Mouse (Mus musculus) activated CD4-positive, CD25-positive, alpha-beta regulatory T cell, adult 4 months (primary cell): ENCODE data around the gene D11Wsu47e. TPM values are rescaled to one million over a fixed set of nuclear protein-coding genes. Genes with fewer than 3 reads are reported as not detected.
"Not testable (repeated sequence)": the region's sequence is repeated elsewhere in the genome, so short reads cannot be mapped to it uniquely, and the experiment has no call there.

ENCODE experiments used
- ATAC-seq: one replicate; pipeline ENCODE4 v1.8.0; 2017
- polyA plus RNA-seq, 2 experiments: library from polyadenylated mRNA; unstranded; fragments of 100-300 nt; shearing (Covaris generic); gene quantifications; one replicate each; pipeline ENCODE4 v1.2.1; 2017

Gene D11Wsu47e
- 1 to 10 TPM; 6.8 to 8.6 TPM for polyA plus RNA-seq

DNA sequence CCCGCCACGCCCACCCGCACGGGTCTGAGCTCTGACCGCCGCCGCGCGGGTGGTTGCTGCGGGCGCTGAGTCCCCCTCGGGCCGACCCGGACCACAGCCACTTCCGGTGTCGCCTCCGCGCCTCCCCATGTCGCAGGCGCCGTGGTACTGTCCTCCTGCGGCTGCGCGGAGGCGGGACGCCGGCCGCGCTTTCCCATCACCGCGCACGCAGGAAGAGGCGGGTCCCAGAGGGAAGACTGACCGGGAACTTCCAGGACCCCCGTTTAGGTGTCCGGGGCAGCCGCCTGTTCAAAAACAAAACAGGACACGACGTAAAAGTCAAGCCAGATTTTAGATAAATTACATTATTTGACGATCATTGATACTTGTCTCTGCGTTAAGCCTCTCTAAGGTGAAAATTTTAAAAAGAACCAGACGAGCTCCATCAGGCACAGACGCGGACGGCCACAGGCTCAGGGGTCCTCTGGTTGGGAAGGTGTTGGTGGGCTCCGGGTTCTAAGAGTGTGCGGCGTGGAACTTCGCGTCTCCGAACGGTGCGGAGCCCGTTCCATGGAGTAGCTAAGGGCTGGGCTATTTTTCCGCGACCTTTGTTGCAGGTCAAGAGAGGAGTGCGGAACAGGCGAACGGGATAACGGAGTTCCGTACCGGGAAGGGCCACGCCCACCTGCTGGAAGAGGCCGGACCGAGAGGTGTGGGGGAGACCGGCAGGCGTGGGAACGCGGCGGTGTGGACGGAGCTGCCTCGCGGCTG, at the start of gene D11Wsu47e, which contains the start of gene Fam104a:
Gene D11Wsu47e, plus strand, starts transcription at position 456 of the 750 bp plus-strand sequence.
Gene Fam104a, minus strand, starts transcription at position 199 of the 750 bp plus-strand sequence.
- peak; percentile 87 for ATAC-seq

GRCm38 (mm10) chr11:113634699-113635121, 49.5 kb upstream of the D11Wsu47e start:
- no peak for ATAC-seq

DNA sequence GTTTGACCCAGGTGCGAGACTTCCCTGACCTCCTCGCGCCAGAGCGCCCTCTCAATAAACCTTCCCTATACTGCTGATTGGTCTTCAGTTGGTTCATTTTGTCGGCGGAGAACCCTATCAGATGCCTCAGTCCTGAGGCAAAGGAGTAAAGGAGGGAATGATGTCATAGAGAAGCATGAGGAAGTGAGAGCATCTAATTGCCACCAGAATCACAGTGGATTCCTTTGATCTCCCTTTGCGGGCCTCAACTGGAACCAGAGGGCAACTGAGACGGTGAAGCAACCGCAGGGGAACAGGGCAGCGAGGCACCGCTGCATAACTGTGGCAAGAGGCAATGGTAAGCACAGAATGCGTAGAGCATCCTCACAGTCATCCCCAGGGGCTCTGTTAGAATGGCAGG, 45.5 kb upstream of the D11Wsu47e start:
- ATAC-seq = no peak

DNA sequence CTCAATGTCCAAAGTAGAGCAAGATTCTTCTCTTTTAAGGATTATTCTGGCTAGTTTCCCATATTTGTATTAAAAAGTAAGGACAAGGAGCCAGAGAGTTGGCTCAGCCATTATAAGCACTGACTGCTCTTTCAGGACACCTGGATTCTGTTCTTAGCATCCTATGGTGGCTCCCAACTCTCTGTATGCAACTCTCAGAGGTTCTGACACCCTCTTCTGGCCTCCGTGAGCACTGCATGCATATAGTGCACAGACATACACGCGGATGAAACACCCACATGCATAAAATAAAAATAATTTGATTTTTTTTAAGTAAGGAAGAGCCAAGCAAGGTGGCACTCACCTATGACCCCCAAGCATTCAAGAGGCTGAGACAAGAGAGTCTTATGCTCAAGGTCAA, 39.0 kb upstream of the D11Wsu47e start:
- no peak for ATAC-seq

DNA sequence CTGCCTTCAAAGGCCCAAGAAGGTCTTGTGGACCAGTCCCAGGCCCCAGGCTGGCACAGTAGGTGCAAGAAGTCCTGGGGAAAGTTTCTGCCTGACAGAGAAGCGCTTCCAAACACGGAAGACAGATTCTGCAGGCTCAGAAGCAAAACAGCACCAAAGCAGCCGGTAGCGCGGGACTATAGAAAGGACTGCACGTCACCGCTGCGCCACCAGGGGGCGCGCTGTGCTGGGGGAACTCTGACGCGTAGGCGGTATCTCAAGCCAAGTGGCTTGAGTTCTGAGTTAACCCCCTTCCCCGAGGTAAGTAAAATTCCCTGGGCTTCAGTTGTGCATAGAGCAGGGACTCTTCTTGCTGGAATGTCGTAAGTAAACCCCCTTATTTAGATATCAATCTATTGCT, 36.1 kb upstream of the D11Wsu47e start:
- peak; percentile 69 for ATAC-seq

GRCm38 (mm10) chr11:113648690-113649352, 35.4 kb upstream of the D11Wsu47e start, which contains the start of gene Cog1:
Cog1 (plus strand) TSS chr11:113649169.
- ATAC-seq = peak; percentile 24

- peak; percentile 70 for ATAC-seq
Measured at GRCm38 (mm10) chr11:113649353-113650210, 34.6 kb upstream of the D11Wsu47e start, which contains the start of gene Slc39a11. Slc39a11 (minus strand) TSS chr11:113650079.

DNA sequence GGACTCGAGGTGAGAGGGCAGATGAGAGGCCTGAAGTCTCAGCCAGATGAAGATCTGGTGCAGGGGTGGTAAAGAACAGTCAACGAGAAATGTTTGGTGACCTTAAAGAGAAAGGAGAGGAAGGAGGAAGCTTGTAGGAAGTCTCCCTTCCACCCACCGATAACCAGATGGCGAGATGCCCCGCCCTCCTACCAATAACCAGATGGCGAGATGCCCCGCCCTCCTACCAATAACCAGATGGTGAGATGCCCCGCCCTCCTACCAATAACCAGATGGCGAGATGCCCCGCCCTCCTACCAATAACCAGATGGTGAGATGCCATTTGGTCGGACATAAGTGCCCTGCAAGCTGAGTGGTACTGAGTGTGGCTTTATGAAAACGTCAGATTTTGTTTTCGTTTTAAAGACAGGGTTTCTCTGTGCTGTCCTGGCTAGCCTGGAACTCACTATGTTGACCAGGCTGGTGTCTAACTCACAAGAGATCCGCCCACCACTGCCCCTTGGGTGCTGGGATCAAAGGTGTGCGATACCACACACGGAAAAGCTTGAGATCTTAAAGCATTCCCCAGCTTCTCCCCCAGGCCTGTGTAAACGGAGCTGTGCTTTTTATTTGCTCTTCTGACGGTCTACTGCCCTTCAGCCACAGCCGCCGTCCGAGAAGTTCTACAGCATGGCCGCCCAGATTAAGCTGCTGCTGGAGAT, 32.9 kb upstream of the D11Wsu47e start:
- ATAC-seq = no peak

DNA sequence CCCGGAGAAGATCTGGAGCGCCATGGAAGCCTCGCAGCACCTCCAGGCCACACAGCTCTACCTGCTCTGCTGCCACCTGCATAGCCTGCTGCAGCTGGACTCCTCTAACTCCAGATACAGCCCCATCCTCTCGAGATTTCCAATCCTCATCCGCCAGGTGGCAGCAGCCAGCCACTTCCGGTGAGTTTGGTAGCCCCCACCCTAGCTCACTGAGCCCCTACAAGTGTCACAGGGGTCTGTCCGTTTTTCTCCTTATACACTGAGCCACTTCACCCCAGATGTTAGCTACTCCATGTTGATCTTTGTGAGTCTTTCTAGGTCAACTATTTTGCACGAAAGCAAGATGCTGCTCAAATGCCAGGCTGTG, 32.3 kb upstream of the D11Wsu47e start:
- no peak for ATAC-seq

- no peak for ATAC-seq
Measured at GRCm38 (mm10) chr11:113652516-113652915, 31.7 kb upstream of the D11Wsu47e start.

DNA sequence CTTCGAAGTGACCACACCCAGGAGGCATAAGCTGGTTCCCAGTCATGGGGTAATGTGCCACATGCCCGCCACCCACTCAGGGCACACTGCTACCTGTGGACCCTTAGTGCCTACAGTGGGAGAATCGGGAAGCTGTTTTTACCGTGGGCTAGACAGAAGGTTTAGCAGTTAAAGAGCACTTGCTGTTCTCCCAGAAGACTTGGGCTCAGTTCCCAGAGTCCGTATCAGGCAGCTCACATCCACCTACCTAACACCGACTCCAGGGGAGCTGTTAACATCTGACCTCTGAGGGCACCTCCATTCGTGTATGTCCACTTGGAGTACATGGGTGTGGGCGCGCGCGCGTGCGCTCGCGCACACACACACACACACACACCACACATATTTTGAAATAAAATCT, 30.1 kb upstream of the D11Wsu47e start:
- no peak for ATAC-seq

- no peak for ATAC-seq
Measured at GRCm38 (mm10) chr11:113654561-113655270, 29.5 kb upstream of the D11Wsu47e start.

DNA sequence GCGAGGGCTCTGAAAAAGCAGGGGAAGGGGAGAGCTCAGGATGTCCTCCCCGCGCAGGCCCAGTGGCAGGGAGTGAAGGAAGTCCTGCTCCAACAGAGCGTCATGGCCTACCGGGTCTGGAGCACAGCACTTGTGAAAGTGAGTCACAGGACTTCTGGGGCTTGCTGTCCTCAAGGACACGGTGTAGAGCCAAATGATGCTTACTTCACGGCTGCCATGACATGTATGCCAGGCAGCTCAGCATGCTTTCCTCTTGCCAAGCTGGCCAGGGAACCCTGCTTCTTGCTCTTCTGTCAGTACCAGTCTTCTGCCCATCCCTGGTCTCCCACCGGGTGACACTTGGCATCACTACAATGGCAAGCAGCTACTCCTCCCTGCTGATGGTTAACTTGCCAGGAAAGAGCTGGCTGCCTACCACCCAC, 27.7 kb upstream of the D11Wsu47e start:
- ATAC-seq = no peak

GRCm38 (mm10) chr11:113657221-113657620, 27.0 kb upstream of the D11Wsu47e start:
- ATAC-seq = no peak

GRCm38 (mm10) chr11:113658319-113658718, 25.9 kb upstream of the D11Wsu47e start:
- no peak for ATAC-seq

DNA sequence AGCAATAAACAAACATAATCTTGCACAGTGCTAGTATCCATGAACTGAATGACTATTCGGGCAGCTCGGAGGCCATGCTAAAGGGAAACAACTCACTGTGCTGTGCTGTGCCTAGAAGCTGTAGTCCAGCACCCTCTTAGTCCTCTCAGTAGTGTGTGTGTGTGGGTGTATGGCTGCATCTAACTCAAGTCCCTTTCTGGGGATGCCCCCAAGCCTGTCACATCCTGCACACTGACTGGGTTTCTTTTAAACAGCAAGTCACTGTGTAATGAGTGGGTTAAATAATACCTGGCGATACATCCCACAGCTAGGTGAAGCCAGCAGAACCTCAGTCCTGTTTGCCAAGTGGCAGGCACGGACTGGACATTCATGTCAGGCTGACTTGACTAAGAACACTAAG, 25.4 kb upstream of the D11Wsu47e start:
- ATAC-seq = peak; percentile 67

- not testable (repeated sequence) for ATAC-seq
Measured at GRCm38 (mm10) chr11:113660213-113660612, 24.0 kb upstream of the D11Wsu47e start.

GRCm38 (mm10) chr11:113660940-113661339, 23.3 kb upstream of the D11Wsu47e start:
- no peak for ATAC-seq

DNA sequence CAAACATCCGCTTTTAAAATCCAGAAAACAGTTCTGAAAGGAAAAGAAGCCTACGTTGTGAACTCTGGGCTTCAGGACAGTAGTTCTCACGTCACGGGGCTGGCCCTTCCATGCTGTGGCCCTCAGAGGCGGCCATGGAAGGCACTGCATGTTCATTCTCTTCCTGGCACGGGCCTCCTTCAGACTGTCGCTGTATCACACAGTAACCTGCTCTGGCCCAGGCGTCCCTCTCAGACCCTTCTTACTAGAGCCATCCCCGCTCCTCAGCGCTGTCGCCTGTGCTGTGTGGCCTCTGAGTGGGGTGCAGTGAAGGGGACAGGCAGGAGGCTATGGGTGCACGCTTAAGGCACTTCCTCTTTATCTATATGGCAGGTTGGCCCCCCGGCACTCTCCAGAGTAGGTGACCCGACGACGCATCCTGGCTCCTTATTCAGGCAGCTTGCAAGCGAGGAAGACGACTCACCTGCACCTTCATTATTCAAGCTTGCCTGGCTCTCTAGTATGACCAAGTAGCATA, 22.3 kb upstream of the D11Wsu47e start:
- no peak for ATAC-seq

- no peak for ATAC-seq
Measured at GRCm38 (mm10) chr11:113664279-113664678, 19.9 kb upstream of the D11Wsu47e start.

- ATAC-seq = no peak
Measured at GRCm38 (mm10) chr11:113666205-113666604, 18.0 kb upstream of the D11Wsu47e start.
